ENCODE assay signal across 9 mouse cellular contexts in genomic region chr11:80301316-80302045, GRCm38 (mm10). TPM values are rescaled to one million over a fixed set of nuclear protein-coding genes. Genes with fewer than 3 reads are reported as not detected.
A peak's percentile ranks its signal among the peaks of the same experiment; 100 is the strongest.
DNase-seq lines count a peak whose midpoint lies in the region; ATAC-seq and TF ChIP-seq lines count a peak whose summit lies in the region.
"Had no signal": no experiment of that assay in that cellular context is flagged by ENCODE, and none has a peak within 500 bp of the region (broad histone marks: within the 10 kb centered on the region; RNA-seq: fewer than 3 reads in every experiment).

No protein-coding gene starts in this region.

- peak overlapping the region; percentile 43 for H3K4me3 ChIP-seq in cerebellum, adult 2 months (replicated peaks; ENCODE audit: insufficient read depth, low read depth, low read length)
- H3K4me3 ChIP-seq in hindbrain, embryonic 12.5 days = peak overlapping the region; percentile 78
- peak overlapping the region; percentile 68 for H3K4me3 ChIP-seq in limb, embryonic 14.5 days (replicated peaks; ENCODE audit: low read length)
- peak overlapping the region; percentile 71 for H3K4me3 ChIP-seq in midbrain, embryonic 14.5 days (replicated peaks; ENCODE audit: low read depth, low read length)
- H3K4me3 ChIP-seq in testis, adult 2 months (ENCODE audit: control insufficient read depth, low read depth, low read length) = peak overlapping the region; percentile 57

- peak; percentile 65 for ATAC-seq in hindbrain, embryonic 12.5 days (ENCODE audit: low FRiP score)
- ATAC-seq in limb, embryonic 14.5 days (ENCODE audit: low FRiP score, low read depth) = no peak
- peak; percentile 70 for ATAC-seq in midbrain, embryonic 14.5 days (ENCODE audit: low FRiP score, low TSS enrichment)

- under 1% methylated on average over 53 of the region's 53 CpGs for WGBS in cerebellum, adult 2 months
- under 1% methylated on average over 53 of the region's 53 CpGs for WGBS in hindbrain, embryonic 12.5 days
- WGBS in limb, embryonic 14.5 days = under 1% methylated on average over 29 of the region's 53 CpGs
- 0% methylated on average over 53 of the region's 53 CpGs for WGBS in midbrain, embryonic 14.5 days

- no peaks in the 10 kb centered on the region; the same call in 1 of the 2 replicates for H3K36me3 ChIP-seq in hindbrain, embryonic 12.5 days
- H3K36me3 ChIP-seq in limb, embryonic 14.5 days (ENCODE audit: control insufficient read depth, insufficient read depth, low read length) = no peaks in the 10 kb centered on the region
- H3K36me3 ChIP-seq in midbrain, embryonic 14.5 days (ENCODE audit: control insufficient read depth, insufficient read depth, low read length) = no peaks in the 10 kb centered on the region
- H3K36me3 ChIP-seq in testis, adult 2 months (ENCODE audit: control insufficient read depth, insufficient read depth, low read length) = no peaks in the 10 kb centered on the region

- TF ChIP-seq POLR2A in cerebellum, adult 2 months (IDR thresholded peaks at IDR 0.05; ENCODE audit: borderline replicate concordance, insufficient read depth, low read length) = no peak
- no peak for TF ChIP-seq POLR2A in limb, embryonic 14.5 days (IDR thresholded peaks at IDR 0.05; ENCODE audit: borderline replicate concordance, extremely low read depth, insufficient read depth, insufficient read length)
- TF ChIP-seq POLR2A in testis, adult 2 months (IDR thresholded peaks at IDR 0.05; ENCODE audit: control insufficient read depth, low read depth, low read length) = no peak

- peak overlapping the region; percentile 89 for H3K9ac ChIP-seq in hindbrain, embryonic 12.5 days
- H3K9ac ChIP-seq in limb, embryonic 14.5 days (ENCODE audit: low read depth, low read length, severe bottlenecking) = peak overlapping the region; percentile 57
- H3K9ac ChIP-seq in midbrain, embryonic 14.5 days (replicated peaks; ENCODE audit: low read length) = peak overlapping the region; percentile 73

- no peaks in the 10 kb centered on the region for H3K4me1 ChIP-seq in cerebellum, adult 2 months (ENCODE audit: control insufficient read depth, insufficient read depth, low read length)
- peaks cover 38% of the 10 kb centered on the region for H3K4me1 ChIP-seq in hindbrain, embryonic 12.5 days
- H3K4me1 ChIP-seq in limb, embryonic 14.5 days (ENCODE audit: control insufficient read depth, insufficient read depth, low read length) = peaks cover 16% of the 10 kb centered on the region; the same call in 1 of the 2 replicates
- peaks cover 29% of the 10 kb centered on the region for H3K4me1 ChIP-seq in midbrain, embryonic 14.5 days (ENCODE audit: control insufficient read depth, insufficient read depth, low read length)
- H3K4me1 ChIP-seq in testis, adult 2 months (ENCODE audit: control insufficient read depth, insufficient read depth, low read length) = peaks cover 14% of the 10 kb centered on the region

- no peaks in the 10 kb centered on the region; the same call in 1 of the 2 replicates for H3K27me3 ChIP-seq in cerebellum, adult 2 months (ENCODE audit: control insufficient read depth, insufficient read depth, low read length)
- H3K27me3 ChIP-seq in hindbrain, embryonic 12.5 days = peaks cover 15% of the 10 kb centered on the region; the same call in 1 of the 2 replicates
- H3K27me3 ChIP-seq in limb, embryonic 14.5 days (ENCODE audit: control insufficient read depth, insufficient read depth, low read length) = peaks cover 41% of the 10 kb centered on the region
- H3K27me3 ChIP-seq in midbrain, embryonic 14.5 days (ENCODE audit: control insufficient read depth, insufficient read depth, low read length) = no peaks in the 10 kb centered on the region
- no peaks in the 10 kb centered on the region for H3K27me3 ChIP-seq in testis, adult 2 months (ENCODE audit: control insufficient read depth, insufficient read depth, low read length)

- no peaks in the 10 kb centered on the region for H3K9me3 ChIP-seq in hindbrain, embryonic 12.5 days (replicated peaks)
- H3K9me3 ChIP-seq in limb, embryonic 14.5 days (ENCODE audit: control insufficient read depth, low read length) = no peaks in the 10 kb centered on the region
- no peaks in the 10 kb centered on the region for H3K9me3 ChIP-seq in midbrain, embryonic 14.5 days (ENCODE audit: control insufficient read depth, low read length)

- peak overlapping the region; percentile 98 for H3K4me2 ChIP-seq in hindbrain, embryonic 12.5 days (replicated peaks)
- peak overlapping the region; percentile 99 for H3K4me2 ChIP-seq in limb, embryonic 14.5 days (replicated peaks; ENCODE audit: low read depth, low read length, severe bottlenecking)
- peak overlapping the region; percentile 99 for H3K4me2 ChIP-seq in midbrain, embryonic 14.5 days (ENCODE audit: low read length)

- peak; percentile 61 to 70 for DNase-seq in layer of hippocampus, postnatal 10 days (ENCODE audit: low spot score in 2 of 2)
- no peak for DNase-seq in layer of hippocampus, adult 8-10 months (ENCODE audit: low spot score in 2 of 2)
- peak; percentile 41 to 46 for DNase-seq in cerebellum, adult 2 months
- DNase-seq in gastrocnemius, adult 18-20 months (ENCODE audit: low spot score) = peak; percentile 70
- DNase-seq in limb, embryonic 14.5 days (ENCODE audit: low spot score) = peak; percentile 28
- peak; percentile 88 for DNase-seq in midbrain, embryonic 14.5 days

- TF ChIP-seq CTCF in cerebellum, adult 2 months (IDR thresholded peaks at IDR 0.05; ENCODE audit: borderline replicate concordance, insufficient read depth, low read depth, low read length) = no peak
- no peak for TF ChIP-seq CTCF in testis, adult 2 months (IDR thresholded peaks at IDR 0.05; ENCODE audit: control insufficient read depth, insufficient read depth, insufficient replicate concordance, low read depth, low read length)

- H3K27ac ChIP-seq in cerebellum, adult 2 months (ENCODE audit: insufficient read depth, low read length) = no peak overlapping the region
- peak overlapping the region; percentile 88 for H3K27ac ChIP-seq in hindbrain, embryonic 12.5 days
- no peak overlapping the region for H3K27ac ChIP-seq in limb, embryonic 14.5 days (replicated peaks; ENCODE audit: low read depth, low read length)
- H3K27ac ChIP-seq in midbrain, embryonic 14.5 days (replicated peaks; ENCODE audit: low read depth, low read length) = peak overlapping the region; percentile 86
- no peak overlapping the region for H3K27ac ChIP-seq in testis, adult 2 months (ENCODE audit: control insufficient read depth, insufficient read depth, low read depth, low read length)
- H3K27ac ChIP-seq: macrophage had no signal

RNA-seq across cellular contexts. Expression of gene Rhbdl3, which starts 0.8 kb away (rescaled TPM):
- 10 to 100 TPM; 18.9 to 19.6 TPM for total RNA-seq in layer of hippocampus, postnatal 10 days (2021)
- 10 to 100 TPM; 26.0 to 29.6 (median 28.2) TPM for total RNA-seq in layer of hippocampus, adult 8-10 months (2022)
- 9.6 and 12.6 TPM in 2 replicates for polyA plus RNA-seq in cerebellum, adult 2 months (2012; rRNA removed)
- 1 to 10 TPM; 4.2 to 5.1 TPM for total RNA-seq in gastrocnemius, adult 18-20 months (2021)
- 28.4 and 32.3 TPM in 2 replicates for polyA plus RNA-seq in hindbrain, embryonic 12.5 days (2016; fragmentation: Nextera tagmentation; extraction: Ambion mirVana)
- polyA plus RNA-seq in limb, embryonic 14.5 days (2012; rRNA removed) = 6.0 and 6.8 TPM in 2 replicates
- 4.8 and 6.1 TPM in 2 replicates for polyA plus RNA-seq in limb, embryonic 14.5 days (2014; fragmentation: Nextera tagmentation; extraction: Ambion mirVana)
- polyA plus RNA-seq in midbrain, embryonic 14.5 days (2014; fragmentation: Nextera tagmentation; extraction: Ambion mirVana) = 7.3 and 12.2 TPM in 2 replicates
- polyA plus RNA-seq in testis, adult 2 months (2012; rRNA removed) = 0.54 and 0.78 TPM in 2 replicates

Comparison
In these comparisons a context has a peak if more than half of its experiments do, and no peak if none do; other contexts are left out.
1. DNase-seq: peak in layer of hippocampus, postnatal 10 days (2 of 2), cerebellum, adult 2 months (2 of 2), gastrocnemius, adult 18-20 months (single experiment), limb, embryonic 14.5 days (single experiment) and midbrain, embryonic 14.5 days (single experiment); none in layer of hippocampus, adult 8-10 months (0 of 2).
2. H3K27ac ChIP-seq: peak in hindbrain, embryonic 12.5 days (single experiment) and midbrain, embryonic 14.5 days (single experiment); none in cerebellum, adult 2 months (single experiment), limb, embryonic 14.5 days (single experiment) and testis, adult 2 months (single experiment).
3. Peak in every context shown above with its lines, with median percentiles within 50 percentile points of each other: H3K4me3 ChIP-seq, H3K4me2 ChIP-seq and H3K9ac ChIP-seq.